Mouse (Mus musculus) small intestine, adult 2 months (tissue): Measurements from ENCODE around the gene Gtdc1.

Experiments used
- CTCF ChIP-seq: fragments of 200-500 bp; IDR thresholded peaks from 2 replicates; pipeline ENCODE4 v1.5.1; 2012; ENCODE audit warnings: low read depth, mild to moderate bottlenecking, control low read depth, inconsistent platforms, low read length, moderate library complexity, mixed read lengths; ENCODE audit not compliant: insufficient replicate concordance, insufficient read length; ENCODE audit errors: extremely low read depth
- POLR2A ChIP-seq: fragments of 200-500 bp; IDR thresholded peaks from 2 replicates; pipeline ENCODE4 v1.6.1; 2012; ENCODE audit warnings: low read depth, mild to moderate bottlenecking, control low read depth, inconsistent platforms, low read length, moderate library complexity

DNA sequence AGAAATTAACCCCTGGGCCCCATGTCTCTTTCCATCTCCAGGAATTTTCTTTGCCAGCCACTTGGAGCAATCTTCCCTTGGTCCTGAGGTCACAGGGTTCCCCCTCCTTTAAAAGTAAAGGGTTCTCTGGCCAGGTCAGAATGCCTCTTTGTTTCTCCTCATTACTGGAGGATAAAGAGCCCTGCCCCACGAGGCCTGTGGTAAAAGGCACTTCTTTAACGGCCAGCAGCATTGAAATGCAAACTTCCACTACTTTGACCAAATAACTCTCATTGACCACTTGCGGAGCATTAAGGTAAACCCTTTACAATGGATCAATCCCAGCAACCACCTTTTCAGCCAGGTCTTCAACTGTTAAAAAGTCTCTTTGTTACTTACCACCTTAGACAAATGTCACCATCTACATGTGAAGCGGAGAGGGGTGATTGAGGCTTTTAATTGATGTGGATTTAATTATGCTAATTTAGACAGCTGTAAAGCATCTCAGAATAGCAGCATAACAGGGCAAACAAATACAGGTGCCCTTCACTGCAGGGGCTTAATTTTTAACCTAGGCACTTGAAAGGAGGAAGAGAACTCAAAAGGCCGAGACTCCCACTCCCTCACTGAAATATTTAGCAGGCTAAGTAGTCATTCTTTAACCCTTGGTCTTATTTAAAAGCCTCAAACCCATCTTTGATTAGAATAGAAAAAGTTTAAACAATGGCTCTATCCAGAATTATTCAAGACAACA is 402.1 kb downstream of the Gtdc1 start:
- no peak for TF ChIP-seq POLR2A
- no peak for TF ChIP-seq CTCF
